Mouse (Mus musculus) gastrocnemius, postnatal 14 days (tissue): ENCODE measurements around the gene Hcls1. TPM values are rescaled to one million over a fixed set of nuclear protein-coding genes. Genes with fewer than 3 reads are reported as not detected.

ENCODE experiments used
- DNase-seq: peaks from one replicate; pipeline ENCODE4 v3.0.0; 2021; ENCODE audit warnings: mixed read lengths
- intact Hi-C: fragments of 180-260 bp; cut with DNase I; formaldehyde crosslinking; loops from one replicate; pipeline ENCODE4 v1.15.1; 2025; ENCODE audit warnings: low total_unique reads
- long read RNA-seq, 2 experiments: library from polyadenylated mRNA; stranded (forward); transcript quantifications; one replicate each; pipeline ENCODE4 v2.0.0; 2021
- total RNA-seq, 2 experiments: library from RNA; stranded (reverse); gene quantifications; 2 replicates each; pipeline ENCODE4 v1.2.3; 2021

The Hcls1 gene
- total RNA-seq: 1 to 10 TPM; 4.7 to 5.5 TPM
- long read RNA-seq, experiment 1, partial matches to known transcripts: 1 of 2 reads
- long read RNA-seq, experiment 1, other reads (novel, unspliced or antisense): 0 of 2 reads
- long read RNA-seq, experiment 2, partial matches to known transcripts: 0 of 1 reads
- long read RNA-seq, experiment 2, other reads (novel, unspliced or antisense): 1 of 1 reads

GRCm38 (mm10) chr16:36934841-36935620 is at the start of gene Hcls1:
Hcls1 (plus strand) TSS chr16:36934983.
- no peak for DNase-seq
- intact Hi-C loops: no loop called here

GRCm38 (mm10) chr16:36885912-36886311 is 48.9 kb upstream of the Hcls1 start:
- no peak for DNase-seq
- intact Hi-C loops: no loop called here

- intact Hi-C loops: no loop called here
- DNase-seq: no peak
Measured at GRCm38 (mm10) chr16:36887546-36887945, 47.2 kb upstream of the Hcls1 start.

- DNase-seq: no peak
- intact Hi-C loops: no loop called here
Measured at GRCm38 (mm10) chr16:36890559-36890958, 44.2 kb upstream of the Hcls1 start.

- intact Hi-C loops: no loop called here
- no peak for DNase-seq
Measured at GRCm38 (mm10) chr16:36891415-36891814, 43.4 kb upstream of the Hcls1 start.

GRCm38 (mm10) chr16:36893317-36893716 is 41.5 kb upstream of the Hcls1 start:
- intact Hi-C loops: no loop called here
- no peak for DNase-seq

GRCm38 (mm10) chr16:36896712-36897111 is 38.1 kb upstream of the Hcls1 start:
- DNase-seq: no peak
- intact Hi-C loops: no loop called here

GRCm38 (mm10) chr16:36903156-36903555 is 31.6 kb upstream of the Hcls1 start:
- intact Hi-C loops: no loop called here
- DNase-seq: no peak

GRCm38 (mm10) chr16:36911909-36912308 is 22.9 kb upstream of the Hcls1 start:
- DNase-seq: no peak
- intact Hi-C loops: no loop called here

- DNase-seq: no peak
- intact Hi-C loops: no loop called here
Measured at GRCm38 (mm10) chr16:36912311-36912710, 22.5 kb upstream of the Hcls1 start.

GRCm38 (mm10) chr16:36914195-36914594 is 20.6 kb upstream of the Hcls1 start:
- no peak for DNase-seq
- intact Hi-C loops: no loop called here

GRCm38 (mm10) chr16:36918505-36918904 is 16.3 kb upstream of the Hcls1 start:
- intact Hi-C loops: no loop called here

GRCm38 (mm10) chr16:36920410-36920809 is 14.4 kb upstream of the Hcls1 start:
- no peak for DNase-seq
- intact Hi-C loops: no loop called here

More at GRCm38 (mm10) chr16:36918505-36918904, 16.3 kb upstream of the Hcls1 start:
- no peak for DNase-seq

GRCm38 (mm10) chr16:36921067-36921613 is 13.6 kb upstream of the Hcls1 start:
- DNase-seq: no peak
- intact Hi-C loops: no loop called here

GRCm38 (mm10) chr16:36921980-36922379 is 12.8 kb upstream of the Hcls1 start:
- no peak for DNase-seq
- intact Hi-C loops: no loop called here

GRCm38 (mm10) chr16:36924312-36924711 is 10.5 kb upstream of the Hcls1 start:
- intact Hi-C loops: no loop called here
- no peak for DNase-seq

- no peak for DNase-seq
- intact Hi-C loops: no loop called here
Measured at GRCm38 (mm10) chr16:36925351-36925750, 9.4 kb upstream of the Hcls1 start.

- intact Hi-C loops: no loop called here
- no peak for DNase-seq
Measured at GRCm38 (mm10) chr16:36925797-36926196, 9.0 kb upstream of the Hcls1 start.

GRCm38 (mm10) chr16:36926514-36927447 is 8.0 kb upstream of the Hcls1 start:
- intact Hi-C loops: no loop called here
- DNase-seq: no peak
